Mouse (Mus musculus) ES-CJ7 (cell line): ENCODE data around the gene Relb.

Source experiments
- DNase-seq: peaks from one replicate; pipeline ENCODE4 v3.0.0; 2011; ENCODE audit warnings: low read depth, low spot score

The Relb gene

DNA sequence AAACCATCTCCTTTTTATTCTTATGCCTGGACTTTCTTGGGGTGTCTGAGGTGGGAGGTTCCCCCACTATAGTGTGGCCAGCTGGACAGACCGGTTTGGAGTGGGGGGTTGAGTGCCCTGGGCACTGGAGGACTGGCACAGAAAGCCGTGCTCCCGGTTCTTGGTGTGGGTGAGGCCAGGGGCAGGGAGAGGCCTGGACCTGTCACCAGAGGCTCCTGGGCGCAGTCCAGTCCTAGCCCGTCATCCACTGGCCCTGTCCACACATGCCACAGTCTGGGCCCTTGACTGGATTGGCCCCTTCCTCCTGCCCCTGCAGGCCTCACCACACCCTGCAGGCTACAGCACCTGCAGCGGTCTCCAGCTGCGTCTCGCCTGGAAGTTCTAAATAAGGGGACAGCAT, 48.6 kb downstream of the Relb start:
- no peak for DNase-seq

DNA sequence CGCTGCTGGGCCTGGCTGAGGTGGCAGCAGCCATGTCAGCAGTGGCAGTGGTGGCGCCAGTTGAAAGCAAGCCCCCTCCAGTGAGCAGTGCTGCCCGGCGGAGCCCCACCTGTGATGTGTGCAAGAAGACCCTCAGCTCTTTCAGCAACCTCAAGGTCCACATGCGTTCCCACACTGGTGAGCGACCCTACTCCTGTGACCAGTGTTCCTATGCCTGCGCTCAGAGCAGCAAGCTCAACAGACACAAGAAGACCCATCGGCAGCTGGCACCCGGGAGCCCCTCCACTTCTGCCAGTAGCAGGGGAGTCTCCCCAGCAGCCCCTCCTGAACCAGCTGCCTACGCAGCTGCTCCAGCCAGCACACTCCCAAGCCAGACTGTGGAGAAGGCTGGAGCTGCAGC, 49.5 kb downstream of the Relb start:
- DNase-seq = no peak

DNA sequence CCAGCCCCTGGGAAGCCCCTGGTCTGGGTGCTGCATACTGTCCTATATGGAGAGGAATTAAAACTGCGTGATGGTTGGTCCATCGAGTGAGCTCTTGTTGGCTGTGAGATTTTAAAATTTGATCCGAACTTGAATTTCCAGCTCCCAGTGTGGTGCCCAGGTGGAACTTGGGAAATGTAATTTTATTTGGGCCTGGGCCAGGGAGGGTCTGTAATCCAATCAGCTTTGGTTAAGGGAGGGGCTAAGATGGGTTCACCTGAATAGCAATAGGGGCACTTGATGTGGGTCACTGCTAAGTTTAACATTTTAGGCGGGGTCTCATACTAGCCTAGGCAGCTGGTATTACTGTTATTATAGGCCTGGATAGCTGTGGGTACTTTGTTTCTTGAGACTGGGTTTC, 50.8 kb downstream of the Relb start:
- no peak for DNase-seq

DNA sequence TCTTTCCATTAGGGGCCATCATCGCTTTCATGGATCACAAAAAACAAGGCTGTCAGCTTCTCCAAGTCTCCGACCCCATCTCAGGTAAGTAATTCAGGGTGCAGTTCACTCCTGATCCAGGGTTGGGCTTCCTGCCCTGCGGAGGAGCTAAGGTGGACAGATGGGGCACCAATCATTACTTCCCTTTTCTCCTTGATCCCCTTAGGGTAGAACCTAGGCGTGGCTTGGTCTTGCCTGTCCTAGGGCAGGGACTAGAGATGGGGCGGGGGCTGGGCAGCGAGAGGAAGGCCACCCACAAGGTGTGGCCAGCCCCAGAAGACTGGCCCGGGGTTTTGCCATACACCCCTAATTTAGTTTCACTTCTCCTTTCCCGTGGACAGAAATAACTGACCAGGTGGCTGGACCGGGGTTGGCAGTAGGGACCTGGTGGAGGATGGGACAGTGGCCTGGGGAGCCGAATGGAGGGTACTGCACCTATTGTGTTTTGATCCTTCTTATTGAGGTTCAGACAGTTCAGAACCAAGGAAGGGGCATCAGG, 51.3 kb downstream of the Relb start:
- no peak for DNase-seq

DNA sequence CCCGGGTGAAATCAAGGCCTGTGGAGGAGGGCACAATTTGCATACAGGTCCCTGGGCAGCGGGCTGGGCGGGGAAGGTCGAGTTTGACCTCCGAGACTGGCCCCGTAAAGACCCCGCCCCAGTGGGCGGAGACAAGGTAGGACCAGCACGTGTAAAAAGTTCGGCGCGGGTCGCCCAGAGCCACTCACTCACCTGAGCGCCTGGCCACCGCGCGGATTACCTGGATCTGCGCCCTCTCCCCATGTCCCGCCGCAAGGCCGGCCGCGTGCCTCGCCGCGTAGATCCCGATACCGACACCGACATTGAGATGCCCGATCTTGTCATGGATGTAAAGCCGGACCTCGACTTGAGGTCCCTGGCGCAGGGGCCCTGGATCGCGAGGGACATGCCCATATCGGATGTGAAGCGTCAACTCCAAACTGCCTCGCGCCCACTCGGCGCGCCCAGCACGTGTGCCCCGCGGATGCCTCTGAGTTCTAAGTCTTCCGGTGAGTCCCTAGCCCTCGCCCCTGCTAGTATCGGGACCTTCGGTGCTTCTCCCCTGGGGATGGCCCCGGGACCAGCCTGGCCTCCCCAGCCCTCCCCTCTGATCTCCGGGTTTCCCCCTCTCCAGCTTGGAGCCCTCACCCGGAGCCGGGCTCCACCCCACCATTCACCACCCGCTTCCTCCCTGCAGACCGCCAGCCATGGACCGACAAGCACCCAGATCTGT, 51.9 kb downstream of the Relb start, which contains the start of the genes Zfp296 and Gemin7:
TSS of gene Zfp296 (plus strand) at position 147 of the 712 bp plus-strand sequence.
TSS of gene Gemin7 (minus strand) at position 455 of the 712 bp plus-strand sequence.
- DNase-seq = peak; percentile 86

DNA sequence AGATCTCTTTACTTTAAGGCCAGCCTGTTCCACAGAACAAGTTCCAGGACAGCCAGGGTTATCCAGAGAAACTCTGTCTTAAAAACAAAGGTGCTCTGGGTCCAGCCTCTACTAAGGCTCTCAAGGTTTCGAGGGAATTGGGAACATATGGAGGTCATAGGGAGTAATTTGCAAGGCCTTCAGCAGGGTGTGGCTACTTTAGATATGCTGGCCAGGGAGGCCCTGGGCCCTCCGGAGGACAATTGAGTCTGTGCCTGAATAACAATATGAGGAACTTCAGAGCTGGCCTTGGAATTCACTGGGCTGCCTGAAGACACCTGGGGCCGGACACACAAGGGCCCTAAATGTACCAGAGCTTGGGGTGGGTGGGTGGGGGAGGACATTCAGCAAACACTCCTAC, 53.7 kb downstream of the Relb start:
- DNase-seq = no peak

DNA sequence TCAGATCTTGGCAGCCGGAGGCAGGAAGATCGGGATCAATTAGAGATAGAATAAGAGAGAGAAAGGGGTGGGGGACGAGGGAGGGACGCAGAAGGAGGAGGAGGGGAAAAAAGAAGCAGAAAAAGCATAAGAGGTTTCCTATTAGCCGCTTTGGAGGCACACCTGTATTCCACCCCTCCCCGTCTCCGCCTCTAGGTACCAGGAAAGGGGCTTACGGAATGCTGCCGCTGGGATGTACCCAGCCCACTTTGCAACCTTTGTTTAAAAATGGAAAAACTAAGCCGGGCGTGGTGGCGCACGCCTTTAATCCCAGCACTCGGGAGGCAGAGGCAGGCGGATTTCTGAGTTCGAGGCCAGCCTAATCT, 55.5 kb downstream of the Relb start:
- peak; percentile 92 for DNase-seq

DNA sequence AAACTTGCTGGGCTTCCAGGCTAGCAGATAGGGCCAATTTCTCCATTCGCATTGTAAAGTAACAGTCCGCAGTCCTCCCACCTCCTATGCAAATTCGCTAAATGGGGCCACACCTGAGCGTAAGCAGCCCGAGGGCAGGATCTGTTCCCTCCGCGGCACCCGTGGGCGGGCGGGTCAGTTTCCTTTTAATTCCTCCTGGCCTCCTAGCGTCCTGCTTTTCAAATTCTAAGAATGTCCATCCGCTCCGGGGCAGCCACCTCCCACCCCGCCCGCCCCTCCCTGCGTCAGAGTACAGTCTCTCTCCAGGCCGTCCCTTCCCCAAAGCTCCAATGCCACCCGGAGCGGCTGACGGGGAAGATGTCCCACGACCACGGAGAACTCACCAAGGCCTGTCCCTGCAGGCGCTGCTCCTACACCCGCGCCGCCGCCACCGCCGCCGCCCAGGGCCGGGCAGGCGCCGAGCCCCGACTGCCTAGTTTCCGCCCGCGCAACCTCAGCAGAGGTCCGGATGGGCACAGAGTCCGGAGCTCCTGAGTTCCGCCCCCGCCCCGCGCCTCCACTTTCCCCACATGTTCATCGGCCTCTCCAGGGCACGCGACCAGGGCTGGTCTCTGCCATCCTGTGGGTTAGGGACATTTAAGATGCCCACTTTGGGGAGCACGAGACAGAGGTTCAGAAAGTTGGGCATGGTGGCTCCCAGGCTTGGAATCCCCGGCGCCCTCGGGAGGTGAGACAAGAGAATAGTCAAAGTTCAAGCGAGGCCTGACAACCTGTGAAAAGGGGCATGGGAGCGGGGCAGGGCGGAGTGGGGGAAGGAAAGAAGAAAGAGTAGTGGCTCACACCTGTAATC, 56.1 kb downstream of the Relb start:
- peak; percentile 85 for DNase-seq

DNA sequence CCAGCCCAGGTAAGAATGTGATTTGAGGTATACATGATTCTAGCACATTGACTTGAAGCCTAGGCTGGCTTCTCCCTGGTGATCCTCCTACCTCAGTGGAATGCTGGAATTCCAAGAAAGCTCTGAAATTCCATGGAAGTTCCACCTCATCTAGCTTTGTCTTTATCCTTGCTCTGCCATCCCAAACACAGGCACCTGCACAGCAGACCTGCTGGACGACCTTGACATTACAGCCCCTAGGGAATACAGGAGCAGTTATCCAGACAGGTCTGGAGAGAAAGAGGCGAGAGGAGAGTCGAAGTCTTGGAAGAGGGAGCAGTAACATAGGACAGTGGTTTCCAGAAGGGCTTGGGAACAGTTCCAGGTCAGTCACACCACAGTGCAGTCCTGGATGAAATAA, 59.6 kb downstream of the Relb start:
- peak; percentile 66 for DNase-seq

DNA sequence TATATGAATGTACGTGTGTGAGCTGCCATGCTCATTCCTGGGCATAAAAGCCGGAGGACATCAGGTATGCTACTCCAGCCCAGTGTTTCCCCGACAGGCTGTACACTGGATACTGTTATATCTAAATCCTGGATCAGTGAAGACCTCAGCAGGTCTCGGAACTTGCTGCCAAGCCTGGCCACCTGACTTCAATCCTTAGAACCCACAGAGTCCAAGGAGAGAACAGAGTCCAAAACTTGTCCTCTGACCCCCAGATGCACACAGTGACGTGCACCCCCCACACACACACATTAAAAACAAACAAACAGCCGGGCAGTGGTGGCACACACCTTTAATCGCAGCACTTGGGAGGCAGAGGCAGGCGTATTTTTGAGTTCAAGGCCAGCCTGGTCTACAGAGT, 61.8 kb downstream of the Relb start:
- no peak for DNase-seq

DNA sequence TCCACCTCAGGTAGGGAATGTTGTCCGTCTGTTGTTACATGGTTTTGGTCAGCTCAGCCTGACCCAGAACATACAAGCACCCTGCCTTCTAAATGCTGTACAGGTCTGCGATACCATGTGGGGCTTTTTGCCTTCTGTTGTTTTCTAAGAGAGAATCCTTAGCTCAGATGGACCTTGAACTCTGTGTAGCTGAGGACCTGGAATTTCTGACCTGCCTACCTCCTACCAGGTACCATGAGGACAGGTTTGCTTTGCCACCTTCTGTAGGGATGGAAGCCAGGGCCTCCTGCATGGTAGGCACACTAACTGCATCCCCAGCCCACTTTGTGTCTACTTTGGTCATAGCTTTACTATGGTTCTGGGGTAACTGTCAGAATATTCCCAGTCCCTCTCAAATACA, 63.4 kb downstream of the Relb start:
- no peak for DNase-seq

DNA sequence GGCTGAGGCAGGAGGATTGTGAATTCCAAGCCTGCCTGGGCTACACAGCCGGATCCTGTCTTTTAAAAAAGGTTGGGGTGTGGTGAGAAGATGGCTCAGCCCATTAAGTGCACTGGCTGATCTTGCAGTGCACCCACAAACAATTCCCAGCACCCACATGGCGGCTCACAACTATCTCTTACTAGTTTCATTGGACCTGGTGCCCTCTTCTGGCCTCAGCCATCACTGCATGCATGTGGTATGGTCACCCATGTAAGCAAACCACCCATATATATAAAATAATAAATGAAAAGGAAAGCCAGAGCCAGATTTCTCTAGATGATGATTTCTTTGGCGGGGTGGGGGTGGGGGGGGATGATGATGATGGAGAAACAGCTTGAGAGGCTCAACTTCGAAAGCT, 64.8 kb downstream of the Relb start:
- peak; percentile 69 for DNase-seq

DNA sequence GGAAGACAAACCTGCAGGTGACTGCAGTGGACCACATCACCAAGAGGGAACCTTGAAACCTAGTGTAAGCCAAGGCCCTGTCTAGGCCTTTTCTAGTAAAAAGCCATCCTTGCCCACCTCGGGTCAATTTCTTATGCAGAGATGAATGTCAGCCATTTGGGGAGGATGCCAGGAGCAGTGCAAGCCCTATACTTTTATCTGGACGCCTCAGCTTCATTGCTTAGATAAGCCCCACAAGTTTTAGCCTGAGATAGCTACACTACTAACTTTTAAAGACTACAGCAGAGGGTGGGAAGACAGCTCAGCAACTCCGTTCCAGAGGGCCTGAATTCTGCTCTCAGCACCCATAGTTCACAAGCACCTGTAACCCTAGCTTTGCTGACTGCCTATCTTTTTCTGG, 65.4 kb downstream of the Relb start:
- DNase-seq = no peak

DNA sequence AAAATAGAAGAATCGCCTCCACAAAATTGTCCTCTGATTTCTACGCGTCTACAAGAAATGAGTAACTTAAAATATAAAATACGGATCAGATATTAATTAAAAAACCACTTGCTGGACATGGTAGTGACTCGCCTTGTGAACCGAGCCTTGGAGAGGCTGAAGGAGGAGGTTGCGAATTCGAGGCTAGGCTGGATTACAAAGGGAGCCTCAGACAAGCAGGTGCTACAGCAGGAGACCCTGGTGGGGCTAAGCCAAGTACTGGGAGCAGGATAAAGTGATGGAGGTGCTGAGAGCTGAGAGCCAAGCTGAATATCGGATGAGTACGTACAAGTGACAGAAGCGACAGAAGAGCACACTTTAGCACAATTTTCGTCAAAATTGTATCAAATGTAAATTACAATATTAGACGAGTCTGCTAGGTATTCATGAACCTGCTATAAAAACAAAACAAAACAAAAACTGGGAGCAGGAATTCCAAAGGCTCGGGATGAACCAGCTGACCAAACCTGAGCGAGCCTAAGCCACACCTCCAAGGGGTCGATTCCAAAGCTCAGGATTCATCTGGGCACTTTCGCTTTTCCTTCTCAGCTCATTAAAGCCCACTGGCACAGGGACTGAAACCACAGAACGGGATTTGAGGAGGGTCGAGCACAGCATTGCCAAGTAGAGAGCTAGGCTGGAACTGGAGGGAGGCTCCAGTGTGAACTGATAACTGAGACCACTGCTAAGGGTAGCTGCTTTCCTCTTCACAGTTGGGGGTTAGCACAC, 66.4 kb downstream of the Relb start, which contains the start of gene Ppp1r37:
TSS of gene Ppp1r37 (minus strand) at position 434 of the 768 bp plus-strand sequence.
- DNase-seq = peak; percentile 21

DNA sequence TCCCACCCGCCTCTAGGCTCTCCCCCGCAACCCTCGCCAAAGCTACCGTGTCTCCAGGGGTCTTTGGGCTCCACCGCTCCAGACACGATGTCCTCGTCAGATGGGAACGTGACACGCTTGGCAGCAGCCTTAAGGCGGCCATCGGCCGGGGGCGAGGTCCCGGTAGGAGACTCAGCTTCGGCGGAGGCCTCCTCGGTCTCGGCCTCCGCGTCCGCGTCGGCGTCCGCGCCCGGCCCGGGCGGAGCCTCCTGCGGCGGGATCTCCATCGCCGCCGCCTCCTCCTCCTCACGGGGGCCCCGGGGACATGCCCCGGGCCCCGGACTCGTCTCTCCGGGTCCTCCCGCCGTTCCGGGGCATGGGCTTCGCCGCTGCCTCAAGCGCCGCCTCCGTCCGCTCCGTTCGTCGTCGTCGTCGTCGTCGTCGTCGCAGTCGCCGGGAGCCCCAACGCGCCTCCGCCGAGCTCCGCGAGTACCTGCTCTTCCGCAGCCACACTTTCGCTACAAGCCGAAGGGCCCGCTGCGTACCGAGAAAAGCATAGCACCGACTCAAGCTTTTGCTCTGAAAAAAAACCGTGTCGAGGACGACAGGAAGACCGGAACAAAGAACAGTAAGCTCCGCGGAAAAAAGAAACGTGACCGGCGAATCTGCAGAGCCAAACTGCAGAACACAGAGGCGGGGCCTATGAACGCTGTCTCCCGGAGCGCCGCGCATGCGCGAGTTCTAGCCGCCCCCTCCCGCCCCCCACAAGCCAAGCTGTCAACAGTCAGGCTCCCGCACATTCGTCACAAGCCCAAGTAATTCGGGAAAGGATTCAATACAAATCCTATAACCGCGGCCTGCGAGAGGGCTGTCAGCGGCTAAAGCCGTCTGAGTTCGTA, 67.2 kb downstream of the Relb start:
- peak; percentile 95 for DNase-seq

DNA sequence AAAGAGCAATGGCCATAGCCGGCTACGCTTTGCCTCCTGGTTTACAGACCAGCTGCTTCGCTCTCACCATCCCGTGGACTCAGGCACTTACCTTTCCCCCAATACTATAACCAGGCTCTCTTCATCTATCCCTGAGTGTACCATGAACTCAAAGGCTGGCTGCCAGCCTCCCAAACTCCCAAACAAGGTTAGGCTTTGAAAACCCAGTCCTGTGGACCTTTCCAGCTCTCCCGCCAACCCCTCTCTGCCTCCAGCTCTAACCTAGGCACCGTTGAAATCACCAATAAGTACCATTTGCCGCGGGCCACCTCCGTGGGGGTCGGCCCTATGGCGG, 67.8 kb downstream of the Relb start:
- no peak for DNase-seq

DNA sequence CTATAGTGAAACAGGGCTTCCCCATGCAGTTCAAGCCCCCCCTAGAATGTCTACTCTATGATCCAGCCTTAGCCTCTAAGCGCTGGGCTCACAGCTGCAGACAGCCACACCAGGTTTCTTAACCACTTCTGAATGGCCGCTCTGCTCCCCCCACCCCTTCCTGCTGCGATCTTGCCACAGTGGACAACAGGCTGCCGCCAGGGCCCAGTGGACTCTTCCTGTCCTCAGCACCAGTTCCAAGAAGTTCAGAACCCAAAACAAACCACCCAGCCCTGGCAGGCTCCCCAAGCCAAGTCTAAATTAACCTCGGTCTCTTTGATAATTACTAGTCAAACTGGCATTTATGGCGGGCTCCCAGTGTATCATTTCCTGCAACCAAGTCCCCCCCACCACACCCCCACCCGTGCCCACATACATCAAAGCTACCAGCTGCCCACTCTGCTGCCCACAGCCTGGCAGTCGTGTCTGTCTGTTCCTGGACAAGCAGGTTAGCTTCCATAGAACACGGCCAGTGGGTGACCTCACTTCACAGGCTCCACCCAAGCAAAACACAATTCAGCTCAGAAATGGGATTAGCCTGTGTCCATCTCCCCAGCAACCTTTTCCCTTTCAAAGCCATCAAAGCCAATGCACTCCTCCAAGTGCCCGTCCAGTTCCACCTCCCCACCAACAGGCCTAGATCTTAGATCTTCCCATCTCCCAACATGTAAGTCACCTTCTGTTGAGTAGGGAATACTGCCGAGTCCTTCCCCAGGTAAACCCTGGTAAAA, 68.6 kb downstream of the Relb start:
- DNase-seq = no peak

DNA sequence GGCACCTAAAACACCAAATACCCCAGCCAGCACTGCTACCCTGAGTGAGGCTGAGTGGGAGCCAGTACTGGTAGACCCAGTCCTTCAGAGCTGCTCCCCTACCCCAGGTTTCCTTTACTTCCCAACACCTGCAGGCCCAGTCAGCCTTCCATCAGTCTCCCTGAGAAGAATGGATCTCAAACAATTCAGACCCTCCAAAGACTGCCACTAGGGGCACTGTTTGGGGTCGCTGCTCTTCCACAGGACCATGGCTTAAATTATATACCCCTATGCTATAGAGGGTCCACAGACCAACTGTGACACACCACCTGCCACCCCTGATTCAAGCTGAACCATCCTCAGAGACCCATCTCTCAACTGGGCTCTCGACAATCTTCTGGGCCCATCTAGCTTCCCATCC, 70.3 kb downstream of the Relb start:
- DNase-seq = peak; percentile 60

DNA sequence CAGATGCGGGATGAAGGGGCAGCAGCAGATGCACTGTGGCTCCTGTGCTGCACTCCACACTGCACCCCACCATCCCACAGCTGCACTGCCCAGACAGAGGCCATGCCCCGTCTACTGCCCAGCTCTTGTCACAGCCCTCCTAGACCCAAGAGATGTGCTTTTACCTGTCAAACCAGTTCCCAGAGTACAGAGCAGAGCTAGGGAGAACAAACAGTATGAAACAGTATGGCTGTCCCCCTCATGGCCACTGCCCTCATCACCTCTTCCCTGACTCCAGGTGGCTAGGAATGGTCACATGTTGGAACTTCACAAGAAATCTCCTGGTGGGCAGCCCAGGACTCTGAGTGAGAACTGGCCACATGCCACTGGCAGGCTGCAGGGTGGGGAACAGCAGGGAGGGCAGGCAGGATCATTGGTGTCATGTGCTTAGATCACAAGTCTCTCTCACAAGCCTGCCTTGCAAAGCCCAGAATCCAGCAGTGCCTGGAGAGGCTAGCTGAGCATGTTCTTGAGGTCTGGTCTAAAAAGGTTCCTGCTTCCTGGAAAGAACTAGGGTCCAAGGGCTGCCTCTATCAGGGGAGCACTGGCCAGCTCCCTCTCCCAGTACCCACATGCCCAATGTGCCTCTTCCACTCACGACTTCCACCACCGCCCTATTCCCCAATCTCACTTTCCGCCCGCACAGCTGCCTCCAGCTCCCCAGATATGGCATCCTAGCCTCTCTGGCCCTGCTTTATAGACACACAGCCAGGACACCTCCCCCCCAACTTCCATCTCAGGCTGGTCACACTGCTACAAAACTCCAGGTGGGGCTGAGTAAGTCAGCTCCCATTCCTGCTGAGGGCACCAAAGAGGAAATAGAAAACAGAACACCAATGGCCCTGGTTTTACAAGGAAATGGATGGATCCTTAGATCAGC, 71.0 kb downstream of the Relb start:
- DNase-seq = no peak
